Mouse (Mus musculus) stomach, embryonic 14.5 days (tissue): ENCODE results near the gene Mylpf. TPM values are rescaled to one million over a fixed set of nuclear protein-coding genes. Genes with fewer than 3 reads are reported as not detected.

Source experiments
- polyA plus RNA-seq: library from polyadenylated mRNA; unstranded; fragments of >200 nt; fragmentation: Nextera tagmentation; extraction: Ambion mirVana; gene quantifications from 2 replicates; pipeline ENCODE4 v1.2.1, GENCODE M21; 2014

Mylpf gene
- polyA plus RNA-seq, 1 experiment from 2014 or later, result 9.7 TPM

Other genes with a start within 250 kb of the Mylpf start
- 96.8 and 106 TPM in 2 replicates for gene Cdipt, start 233.0 kb upstream of the Mylpf start, polyA plus RNA-seq
- gene Cdiptos, start 232.8 kb upstream of the Mylpf start, polyA plus RNA-seq, result 1.6 and 2.8 TPM in 2 replicates
- 11.4 and 12.4 TPM in 2 replicates for gene Mvp, start 194.3 kb upstream of the Mylpf start, polyA plus RNA-seq
- not detected in 2 replicates for gene Pagr1b, start 192.4 kb upstream of the Mylpf start, polyA plus RNA-seq
- 13.9 and 55.8 TPM in 2 replicates for gene Pagr1a, start 191.5 kb upstream of the Mylpf start, polyA plus RNA-seq
- gene Gm42742, start 187.8 kb upstream of the Mylpf start, polyA plus RNA-seq, result 32.8 and 68.9 TPM in 2 replicates
- 15.5 and 16.0 TPM in 2 replicates for gene Prrt2, start 187.7 kb upstream of the Mylpf start, polyA plus RNA-seq
- gene Maz, start 181.9 kb upstream of the Mylpf start, polyA plus RNA-seq, result 50.3 and 54.5 TPM in 2 replicates
- 116 and 117 TPM in 2 replicates for gene Kif22, start 166.4 kb upstream of the Mylpf start, polyA plus RNA-seq
- not detected in 2 replicates for gene Zg16, start 121.6 kb upstream of the Mylpf start, polyA plus RNA-seq
- 5.3 and 7.2 TPM in 2 replicates for gene AI467606, start 117.5 kb upstream of the Mylpf start, polyA plus RNA-seq
- gene Qprt, start 86.7 kb upstream of the Mylpf start, polyA plus RNA-seq, result 1.4 and 2.2 TPM in 2 replicates
- gene Spn, start 71.1 kb upstream of the Mylpf start, polyA plus RNA-seq, result 0.31 and 0.33 TPM in 2 replicates
- 44.6 and 49.5 TPM in 2 replicates for gene Cd2bp2, start 12.8 kb upstream of the Mylpf start, polyA plus RNA-seq
- gene Tbc1d10b, start 422 bp upstream of the Mylpf start, polyA plus RNA-seq, result 15.1 and 18.7 TPM in 2 replicates
- 22.9 and 24.4 TPM in 2 replicates for gene Zfp553, start 24.2 kb downstream of the Mylpf start, polyA plus RNA-seq
- 14.9 and 16.5 TPM in 2 replicates for gene Sept1, start 24.2 kb downstream of the Mylpf start, polyA plus RNA-seq
- 54.9 and 55.2 TPM in 2 replicates for gene Zfp771, start 35.4 kb downstream of the Mylpf start, polyA plus RNA-seq
- gene Dctpp1, start 51.8 kb downstream of the Mylpf start, polyA plus RNA-seq, result 175 and 202 TPM in 2 replicates
- 97.3 and 114 TPM in 2 replicates for gene Sephs2, start 65.2 kb downstream of the Mylpf start, polyA plus RNA-seq
- gene Itgal, start 87.4 kb downstream of the Mylpf start, polyA plus RNA-seq, result 0.91 and 1.0 TPM in 2 replicates
- 4.6 and 4.7 TPM in 2 replicates for gene Zfp768, start 136.7 kb downstream of the Mylpf start, polyA plus RNA-seq
- 8.1 and 9.4 TPM in 2 replicates for gene Zfp747, start 167.2 kb downstream of the Mylpf start, polyA plus RNA-seq
- gene 9130019O22Rik, start 178.3 kb downstream of the Mylpf start, polyA plus RNA-seq, result 6.7 and 7.1 TPM in 2 replicates
- 8.0 and 9.7 TPM in 2 replicates for gene E430018J23Rik, start 184.7 kb downstream of the Mylpf start, polyA plus RNA-seq
- 10.3 and 12.0 TPM in 2 replicates for gene Zfp764, start 197.9 kb downstream of the Mylpf start, polyA plus RNA-seq
- 25.0 and 26.3 TPM in 2 replicates for gene Zfp688, start 213.2 kb downstream of the Mylpf start, polyA plus RNA-seq
- 7.9 and 9.1 TPM in 2 replicates for gene Zfp689, start 240.3 kb downstream of the Mylpf start, polyA plus RNA-seq